Comparison of ENCODE assay signal across 15 mouse cellular contexts in genomic region chr16:92939618-92940017, GRCm38 (mm10).
DNase-seq lines count a peak whose midpoint lies in the region; ATAC-seq lines count a peak whose summit lies in the region.
"Had no signal": no experiment of that assay in that cellular context is flagged by ENCODE, and none has a peak within 500 bp of the region (broad histone marks: within the 10 kb centered on the region; RNA-seq: fewer than 3 reads in every experiment).

No protein-coding gene starts in this region.

- H3K4me3 ChIP-seq in midbrain, embryonic 11.5 days (ENCODE audit: low read depth, low read length) = no peak overlapping the region
- no peak overlapping the region for H3K4me3 ChIP-seq in midbrain, embryonic 10.5 days
- no peak overlapping the region for H3K4me3 ChIP-seq in hindbrain, embryonic 13.5 days
- H3K4me3 ChIP-seq: forebrain, embryonic 12.5 days; heart, embryonic 15.5 days; stomach, embryonic 15.5 days had no signal

- WGBS in midbrain, embryonic 11.5 days = 67% methylated on average over 8 of the region's 8 CpGs
- 66% methylated on average over 8 of the region's 8 CpGs for WGBS in midbrain, embryonic 10.5 days
- 62% methylated on average over 8 of the region's 8 CpGs for WGBS in hindbrain, embryonic 13.5 days

- no peak overlapping the region for H3K9ac ChIP-seq in midbrain, embryonic 11.5 days (ENCODE audit: low read length)
- no peak overlapping the region for H3K9ac ChIP-seq in hindbrain, embryonic 13.5 days
- H3K9ac ChIP-seq: forebrain, embryonic 12.5 days; heart, embryonic 15.5 days; liver, embryonic 14.5 days; stomach, embryonic 15.5 days had no signal

- no peak overlapping the region for H3K4me2 ChIP-seq in midbrain, embryonic 11.5 days
- H3K4me2 ChIP-seq in hindbrain, embryonic 13.5 days = no peak overlapping the region
- H3K4me2 ChIP-seq: forebrain, embryonic 12.5 days; heart, embryonic 15.5 days; stomach, embryonic 15.5 days had no signal

- no peaks in the 10 kb centered on the region for H3K36me3 ChIP-seq in midbrain, embryonic 11.5 days (ENCODE audit: control insufficient read depth, insufficient read depth, low read length)
- no peaks in the 10 kb centered on the region for H3K36me3 ChIP-seq in midbrain, embryonic 10.5 days
- H3K36me3 ChIP-seq in hindbrain, embryonic 13.5 days = no peaks in the 10 kb centered on the region
- H3K36me3 ChIP-seq: forebrain, embryonic 12.5 days; heart, embryonic 15.5 days; stomach, embryonic 15.5 days had no signal

- no peaks in the 10 kb centered on the region for H3K27me3 ChIP-seq in midbrain, embryonic 11.5 days (ENCODE audit: control insufficient read depth, insufficient read depth, low read length)
- H3K27me3 ChIP-seq in midbrain, embryonic 10.5 days (ENCODE audit: low read depth, poor library complexity, severe bottlenecking) = no peaks in the 10 kb centered on the region
- no peaks in the 10 kb centered on the region for H3K27me3 ChIP-seq in hindbrain, embryonic 13.5 days
- H3K27me3 ChIP-seq: forebrain, embryonic 12.5 days; stomach, embryonic 15.5 days had no signal

- no peaks in the 10 kb centered on the region for H3K4me1 ChIP-seq in midbrain, embryonic 11.5 days (ENCODE audit: control insufficient read depth, insufficient read depth, low read length)
- no peaks in the 10 kb centered on the region for H3K4me1 ChIP-seq in midbrain, embryonic 10.5 days
- H3K4me1 ChIP-seq in hindbrain, embryonic 13.5 days (replicated peaks) = 0 out of 2 replicates have a peak, but pooled peaks cover 3% of the 10 kb centered on the region
- H3K4me1 ChIP-seq: forebrain, embryonic 12.5 days; heart, embryonic 15.5 days; stomach, embryonic 15.5 days had no signal

- ATAC-seq in midbrain, embryonic 11.5 days (ENCODE audit: low FRiP score) = no peak
- no peak for ATAC-seq in hindbrain, embryonic 13.5 days (ENCODE audit: low FRiP score)

- H3K9me3 ChIP-seq in midbrain, embryonic 11.5 days (ENCODE audit: control insufficient read depth, low read length) = no peaks in the 10 kb centered on the region
- H3K9me3 ChIP-seq in midbrain, embryonic 10.5 days (replicated peaks) = no peaks in the 10 kb centered on the region
- no peaks in the 10 kb centered on the region for H3K9me3 ChIP-seq in hindbrain, embryonic 13.5 days
- H3K9me3 ChIP-seq: forebrain, embryonic 12.5 days; heart, embryonic 15.5 days; stomach, embryonic 15.5 days had no signal

- H3K27ac ChIP-seq in midbrain, embryonic 11.5 days (ENCODE audit: low read depth, low read length) = no peak overlapping the region
- no peak overlapping the region for H3K27ac ChIP-seq in midbrain, embryonic 10.5 days (replicated peaks)
- H3K27ac ChIP-seq in hindbrain, embryonic 13.5 days = 0 out of 2 replicates have a peak overlapping the region, but pooled peaks have one; percentile 18
- H3K27ac ChIP-seq: forebrain, embryonic 12.5 days; heart, embryonic 15.5 days; liver, embryonic 14.5 days; macrophage; stomach, embryonic 15.5 days had no signal

- DNase-seq in midbrain, embryonic 11.5 days (ENCODE audit: low spot score, missing footprints) = peak; percentile 76
- DNase-seq in midbrain, embryonic 10.5 days (ENCODE audit: low spot score) = no peak
- peak; percentile 70 for DNase-seq in embryo, embryonic 11 days
- DNase-seq in retina, postnatal 1 day = peak; percentile 19
- DNase-seq in frontal cortex, postnatal 36 days (ENCODE audit: low spot score in 2 of 2) = no peak
- no peak for DNase-seq in cerebellum, postnatal 4 days (ENCODE audit: low spot score in 2 of 2)
- DNase-seq: adrenal gland, postnatal 14 days; gastrocnemius, postnatal 14 days; thymus, postnatal 4 days had no signal

Comparison
In these comparisons a context has a peak if more than half of its experiments do, and no peak if none do; other contexts are left out.
1. DNase-seq: peak in midbrain, embryonic 11.5 days (single experiment), embryo, embryonic 11 days (single experiment) and retina, postnatal 1 day (single experiment); none in midbrain, embryonic 10.5 days (single experiment), frontal cortex, postnatal 36 days (0 of 2) and cerebellum, postnatal 4 days (0 of 2).